Mouse (Mus musculus) heart, embryonic 12.5 days (tissue): ENCODE measurements around the gene Prm2. TPM values are rescaled to one million over a fixed set of nuclear protein-coding genes. Genes with fewer than 3 reads are reported as not detected.

ENCODE experiments used
- ATAC-seq: fragments of 200-750 bp; cut with Nextera tagmentation; 2 replicates; pipeline ENCODE4 v1.8.0; 2017; ENCODE audit warnings: moderate TSS enrichment, moderate library complexity; ENCODE audit not compliant: insufficient number of reproducible peaks, low FRiP score
- H3K27ac ChIP-seq: fragments of 300-500 bp; sonication (generic); 2 replicates; pipeline ENCODE4 v1.5.1; 2016; ENCODE audit warnings: mild to moderate bottlenecking, moderate library complexity; ENCODE audit not compliant: poor library complexity, severe bottlenecking
- H3K27me3 ChIP-seq: fragments of 300-500 bp; sonication (generic); replicated peaks from 2 replicates; pipeline ENCODE4 v1.6.1; 2016; ENCODE audit warnings: mild to moderate bottlenecking, moderate library complexity
- H3K36me3 ChIP-seq: fragments of 300-500 bp; sonication (generic); 2 replicates; pipeline ENCODE4 v1.6.1; 2016; ENCODE audit warnings: mild to moderate bottlenecking, moderate library complexity
- H3K4me1 ChIP-seq: fragments of 300-500 bp; sonication (generic); replicated peaks from 2 replicates; pipeline ENCODE4 v1.6.1; 2016; ENCODE audit warnings: mild to moderate bottlenecking
- H3K4me2 ChIP-seq: fragments of 300-500 bp; sonication (generic); 2 replicates; pipeline ENCODE4 v1.6.1; 2016; ENCODE audit warnings: mild to moderate bottlenecking, moderate library complexity
- H3K4me3 ChIP-seq: fragments of 300-500 bp; sonication (generic); 2 replicates; pipeline ENCODE4 v1.5.1; 2016; ENCODE audit warnings: mild to moderate bottlenecking
- H3K9ac ChIP-seq: fragments of 300-500 bp; sonication (generic); 2 replicates; pipeline ENCODE4 v1.6.1; 2016; ENCODE audit warnings: mild to moderate bottlenecking, moderate library complexity
- H3K9me3 ChIP-seq: fragments of 300-500 bp; sonication (generic); replicated peaks from 2 replicates; pipeline ENCODE4 v1.6.1; 2016; ENCODE audit warnings: mild to moderate bottlenecking, moderate library complexity
- WGBS: fragments of 180-500 bp; shearing (Covaris S2); methylation state at CpG from one replicate; pipeline ENCODE4 v1.1.7; 2016; 5-methylcytosine and 5-hydroxymethylcytosine counted together
- polyA plus RNA-seq: library from polyadenylated mRNA; unstranded; fragments of >200 nt; fragmentation: Nextera tagmentation; extraction: Ambion mirVana; gene quantifications from 2 replicates; pipeline ENCODE4 v1.2.1, GENCODE M21; 2016

The Prm2 gene
- polyA plus RNA-seq, 1 experiment from 2014 or later: not detected

- H3K36me3 ChIP-seq: no peaks in the 10 kb centered on the region
- no peaks in the 10 kb centered on the region for H3K27me3 ChIP-seq
- peaks cover 37% of the 10 kb centered on the region for H3K4me1 ChIP-seq
- no peak overlapping the region for H3K27ac ChIP-seq
- peak overlapping the region; percentile 90 for H3K4me3 ChIP-seq
- H3K9ac ChIP-seq: peak overlapping the region; percentile 91; the same call in 1 of the 2 replicates
- no peaks in the 10 kb centered on the region for H3K9me3 ChIP-seq
- no peak for ATAC-seq
- WGBS: 6% methylated on average over 12 of the region's 12 CpGs
- peak overlapping the region; percentile 89 for H3K4me2 ChIP-seq
Observed at GRCm38 (mm10) chr16:10834542-10834910, 38.6 kb upstream of the Prm2 start.

DNA sequence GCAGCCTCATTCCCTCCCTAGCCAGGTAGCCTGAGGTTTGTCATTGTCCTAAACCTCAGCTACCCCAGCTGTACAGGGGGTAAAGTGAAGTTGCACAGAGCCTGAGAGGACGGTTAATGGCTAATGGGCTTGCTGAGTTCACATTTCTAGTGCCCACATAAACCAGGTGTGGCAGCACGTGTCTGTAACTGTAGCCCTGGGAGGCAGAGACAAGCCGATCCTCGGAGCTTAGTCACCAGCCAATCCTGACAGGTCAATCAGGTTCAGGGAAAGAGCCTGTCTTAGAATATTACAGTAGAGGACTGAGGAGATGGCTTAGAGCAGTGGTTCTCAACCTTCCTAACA is 32.5 kb upstream of the Prm2 start:
- H3K9ac ChIP-seq: no peak overlapping the region
- no peak overlapping the region for H3K4me3 ChIP-seq
- no peaks in the 10 kb centered on the region for H3K27me3 ChIP-seq
- H3K4me2 ChIP-seq: no peak overlapping the region
- 70% methylated on average over 4 of the region's 4 CpGs for WGBS
- no peaks in the 10 kb centered on the region for H3K36me3 ChIP-seq
- H3K9me3 ChIP-seq: peaks cover under 1% of the 10 kb centered on the region; the same call in 1 of the 2 replicates
- no peak for ATAC-seq
- H3K4me1 ChIP-seq: no peaks in the 10 kb centered on the region; the same call in 1 of the 2 replicates
- H3K27ac ChIP-seq: no peak overlapping the region

DNA sequence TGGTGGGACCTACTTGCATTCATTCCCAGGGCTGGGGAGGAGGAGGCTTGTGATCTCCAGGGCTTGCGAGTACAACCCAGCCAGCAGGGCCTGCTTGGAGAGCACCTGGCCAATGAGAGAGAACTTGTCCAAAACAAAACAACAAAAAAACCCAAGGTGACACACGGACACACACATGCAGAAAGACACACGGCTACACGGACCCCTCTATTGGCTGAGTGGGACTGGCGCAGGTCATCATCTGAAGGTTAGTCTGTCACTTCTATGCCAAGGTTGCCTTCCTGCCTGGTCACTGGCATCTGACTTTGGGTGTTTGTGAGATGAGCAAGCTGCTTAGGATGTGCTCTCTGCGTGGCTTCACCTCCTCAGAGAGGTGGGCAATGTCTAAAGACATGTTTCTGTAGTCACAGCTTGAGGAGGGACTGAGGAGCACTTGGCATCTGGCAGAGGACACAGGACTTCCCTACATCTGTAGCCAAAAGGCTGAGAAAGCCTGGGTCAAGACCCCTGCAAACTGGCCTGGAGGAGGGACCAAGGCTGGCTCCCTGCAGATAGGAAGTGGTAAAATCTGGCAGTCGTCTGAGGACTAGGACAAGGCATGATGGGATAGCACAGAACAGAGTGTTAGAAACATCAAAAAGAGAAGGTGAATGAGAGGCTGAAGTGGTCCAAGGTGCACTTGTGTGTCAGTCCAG is 32.0 kb upstream of the Prm2 start:
- ATAC-seq: no peak
- WGBS: 72% methylated on average over 7 of the region's 7 CpGs
- no peak overlapping the region for H3K9ac ChIP-seq
- no peaks in the 10 kb centered on the region for H3K36me3 ChIP-seq
- H3K4me2 ChIP-seq: no peak overlapping the region
- no peak overlapping the region for H3K4me3 ChIP-seq
- H3K27ac ChIP-seq: no peak overlapping the region
- H3K9me3 ChIP-seq: peaks cover 3% of the 10 kb centered on the region
- H3K4me1 ChIP-seq: no peaks in the 10 kb centered on the region; the same call in 1 of the 2 replicates
- H3K27me3 ChIP-seq: no peaks in the 10 kb centered on the region

DNA sequence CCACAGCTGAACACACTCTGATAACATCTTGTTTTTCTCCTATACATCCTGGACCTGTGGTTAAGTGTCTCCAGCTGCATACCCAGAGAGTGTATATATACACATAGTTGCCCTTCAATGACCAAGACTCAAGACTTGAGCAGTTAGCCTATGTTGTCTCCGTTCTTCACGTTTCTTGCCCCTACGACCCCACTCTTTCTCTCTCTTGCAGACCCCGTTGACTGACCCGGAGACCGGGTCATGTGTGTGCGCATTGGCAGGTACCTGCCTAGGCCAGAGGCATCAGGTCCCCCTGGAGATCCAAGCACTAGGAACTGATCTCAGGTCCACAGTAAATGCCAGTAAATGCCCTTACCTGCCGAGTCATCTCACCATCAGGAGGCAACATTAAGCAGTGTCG is 31.3 kb upstream of the Prm2 start:
- ATAC-seq: no peak
- H3K9me3 ChIP-seq: peaks cover 3% of the 10 kb centered on the region
- H3K27ac ChIP-seq: no peak overlapping the region
- H3K36me3 ChIP-seq: no peaks in the 10 kb centered on the region
- no peaks in the 10 kb centered on the region for H3K27me3 ChIP-seq
- H3K4me3 ChIP-seq: no peak overlapping the region
- no peaks in the 10 kb centered on the region; the same call in 1 of the 2 replicates for H3K4me1 ChIP-seq
- no peak overlapping the region for H3K9ac ChIP-seq
- 89% methylated on average over 9 of the region's 9 CpGs for WGBS
- no peak overlapping the region for H3K4me2 ChIP-seq

DNA sequence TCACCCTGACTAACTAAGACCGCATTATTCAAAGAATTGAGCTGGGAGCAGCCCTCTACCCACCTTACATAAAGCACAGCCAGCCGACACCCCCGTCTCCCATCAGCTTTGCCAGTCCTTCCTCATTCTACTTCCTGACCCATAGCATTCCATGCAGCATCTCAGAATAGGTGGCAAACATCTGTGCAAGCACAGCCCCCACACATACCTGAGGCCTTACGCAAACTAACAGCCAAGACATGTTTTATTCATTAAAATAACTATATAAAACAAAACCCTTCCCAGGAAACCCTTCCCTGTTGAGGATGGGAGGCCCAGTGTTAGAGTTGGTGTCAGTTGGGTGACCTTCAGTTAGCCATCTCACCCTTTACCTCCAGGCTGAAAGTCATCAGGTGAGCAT is 29.9 kb upstream of the Prm2 start:
- H3K9ac ChIP-seq: no peak overlapping the region
- H3K36me3 ChIP-seq: no peaks in the 10 kb centered on the region
- ATAC-seq: no peak
- no peak overlapping the region for H3K27ac ChIP-seq
- no peaks in the 10 kb centered on the region for H3K27me3 ChIP-seq
- H3K9me3 ChIP-seq: peaks cover 3% of the 10 kb centered on the region
- no peak overlapping the region for H3K4me3 ChIP-seq
- no peak overlapping the region for H3K4me2 ChIP-seq
- no peaks in the 10 kb centered on the region; the same call in 1 of the 2 replicates for H3K4me1 ChIP-seq
- 75% methylated on average over 4 of the region's 4 CpGs for WGBS

GRCm38 (mm10) chr16:10824536-10824935 is 28.6 kb upstream of the Prm2 start:
- 69% methylated on average over 1 of the region's 1 CpGs for WGBS
- H3K4me2 ChIP-seq: no peak overlapping the region
- H3K27ac ChIP-seq: no peak overlapping the region
- H3K4me3 ChIP-seq: no peak overlapping the region
- H3K27me3 ChIP-seq: no peaks in the 10 kb centered on the region
- peaks cover 3% of the 10 kb centered on the region for H3K9me3 ChIP-seq
- no peak overlapping the region for H3K9ac ChIP-seq
- H3K36me3 ChIP-seq: no peaks in the 10 kb centered on the region
- ATAC-seq: no peak
- H3K4me1 ChIP-seq: peaks cover 13% of the 10 kb centered on the region

- Histone ChIP-seq H3K9me3 (peaks cover 3% of the 10 kb centered on the region), H3K4me3 (no peak overlapping the region), H3K4me2 (no peak overlapping the region), H3K9ac (no peak overlapping the region), H3K36me3 (no peaks in the 10 kb centered on the region), H3K27ac (no peak overlapping the region), H3K27me3 (no peaks in the 10 kb centered on the region), H3K4me1 (peaks cover 23% of the 10 kb centered on the region)
- no peak for ATAC-seq
- 49% methylated on average over 4 of the region's 4 CpGs for WGBS
Observed at GRCm38 (mm10) chr16:10821387-10821786, 25.5 kb upstream of the Prm2 start.

DNA sequence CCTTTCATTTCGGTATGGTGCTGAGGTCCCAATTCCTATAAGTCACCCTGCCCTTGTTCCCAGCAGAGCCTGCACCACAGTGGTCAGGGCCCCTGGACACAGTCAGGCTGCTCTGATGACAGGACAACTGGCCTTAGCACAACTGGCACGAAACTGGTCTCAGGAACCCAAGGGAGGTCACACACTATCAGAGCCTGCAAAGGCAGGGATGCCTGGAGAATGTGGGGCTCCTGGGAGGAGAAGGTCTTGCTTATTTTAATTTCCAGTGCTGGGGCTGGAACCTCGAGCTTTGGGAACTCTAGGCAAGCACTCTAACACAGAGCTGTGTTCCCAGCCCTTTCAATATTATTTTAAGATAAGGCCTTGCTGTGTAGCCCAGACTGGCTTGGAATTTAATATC is 24.0 kb upstream of the Prm2 start:
- no peak for ATAC-seq
- Histone ChIP-seq H3K27ac (no peak overlapping the region), H3K36me3 (no peaks in the 10 kb centered on the region), H3K9me3 (peaks cover 3% of the 10 kb centered on the region), H3K4me1 (peaks cover 26% of the 10 kb centered on the region), H3K9ac (no peak overlapping the region), H3K4me3 (no peak overlapping the region), H3K4me2 (no peak overlapping the region), H3K27me3 (no peaks in the 10 kb centered on the region)
- WGBS: 35% methylated on average over 3 of the region's 3 CpGs

DNA sequence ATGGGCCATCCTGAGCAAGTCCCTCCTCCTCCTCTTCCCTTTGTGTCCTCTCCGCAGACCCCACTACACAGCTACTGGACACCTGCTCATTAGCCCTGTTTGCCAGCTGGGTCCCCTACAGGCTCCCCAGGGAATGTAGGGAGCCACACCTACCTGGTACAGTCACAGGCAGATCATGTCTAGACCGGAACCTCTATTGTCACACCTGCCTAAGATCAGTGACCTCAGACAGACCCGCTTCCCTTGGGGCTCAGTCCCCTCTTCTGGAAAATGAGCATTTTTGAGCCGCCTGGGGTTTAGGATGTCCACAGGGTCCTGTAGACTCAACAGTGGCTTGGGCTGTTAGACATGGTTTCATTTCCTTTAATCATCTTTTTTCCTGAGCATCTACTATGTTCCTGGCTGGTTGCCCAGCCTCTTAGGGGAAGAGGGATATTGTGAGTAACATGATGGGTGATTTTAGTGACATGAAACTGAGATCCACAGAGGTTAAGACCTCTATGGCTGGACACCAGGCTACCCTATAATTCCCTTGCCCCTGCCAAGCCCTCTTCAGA is 22.7 kb upstream of the Prm2 start:
- Histone ChIP-seq H3K4me2 (no peak overlapping the region), H3K9me3 (peaks cover 3% of the 10 kb centered on the region), H3K4me1 (peaks cover 33% of the 10 kb centered on the region), H3K36me3 (no peaks in the 10 kb centered on the region), H3K9ac (no peak overlapping the region), H3K4me3 (no peak overlapping the region), H3K27me3 (no peaks in the 10 kb centered on the region), H3K27ac (no peak overlapping the region)
- ATAC-seq: no peak
- 83% methylated on average over 4 of the region's 4 CpGs for WGBS

GRCm38 (mm10) chr16:10814864-10815263 is 18.9 kb upstream of the Prm2 start:
- no peak overlapping the region for H3K9ac ChIP-seq
- no peaks in the 10 kb centered on the region for H3K27me3 ChIP-seq
- no peaks in the 10 kb centered on the region for H3K36me3 ChIP-seq
- peaks cover 35% of the 10 kb centered on the region for H3K4me1 ChIP-seq
- ATAC-seq: no peak
- H3K4me3 ChIP-seq: no peak overlapping the region
- no peak overlapping the region for H3K4me2 ChIP-seq
- WGBS: 37% methylated on average over 4 of the region's 4 CpGs
- no peaks in the 10 kb centered on the region for H3K9me3 ChIP-seq
- no peak overlapping the region for H3K27ac ChIP-seq

GRCm38 (mm10) chr16:10813726-10814125 is 17.8 kb upstream of the Prm2 start:
- Histone ChIP-seq H3K36me3 (no peaks in the 10 kb centered on the region), H3K9me3 (no peaks in the 10 kb centered on the region), H3K4me2 (no peak overlapping the region), H3K27me3 (no peaks in the 10 kb centered on the region), H3K9ac (no peak overlapping the region), H3K27ac (no peak overlapping the region), H3K4me3 (no peak overlapping the region), H3K4me1 (peaks cover 30% of the 10 kb centered on the region)
- ATAC-seq: no peak
- WGBS: 78% methylated on average over 4 of the region's 4 CpGs

DNA sequence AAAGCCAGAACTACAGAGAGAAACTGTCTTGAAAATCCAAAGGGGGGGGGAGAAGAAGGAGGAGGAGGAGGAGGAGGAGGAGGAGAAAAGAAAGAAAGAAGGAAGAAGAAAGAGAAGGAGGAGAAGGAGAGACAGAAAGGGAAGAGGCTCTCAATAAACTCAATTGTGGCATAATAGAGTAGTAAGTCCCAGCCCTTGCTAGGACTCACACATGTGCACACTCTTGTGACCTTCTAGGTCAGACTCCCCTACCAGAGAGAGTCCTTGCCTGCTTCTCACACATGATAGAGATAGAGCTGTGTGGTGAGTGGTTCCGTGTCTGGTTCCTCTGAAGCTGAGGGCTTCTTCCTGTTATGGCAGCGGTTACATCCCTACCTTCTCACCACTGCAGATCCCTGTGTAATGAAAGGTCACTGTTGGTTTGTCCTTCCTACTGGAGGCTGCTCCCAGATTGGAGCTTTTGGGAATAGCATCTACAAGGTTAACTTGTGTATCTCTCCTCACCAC is 17.0 kb upstream of the Prm2 start, which contains the start of gene Gm11172:
Gm11172 (plus strand) TSS at position 51 of the 507 bp plus-strand sequence.
- Histone ChIP-seq H3K4me2 (no peak within 1 kb of the TSS), H3K27me3 (no peaks in the 10 kb centered on the region), H3K4me1 (peaks cover 27% of the 10 kb centered on the region), H3K36me3 (no peaks in the 10 kb centered on the region), H3K27ac (no peak within 1 kb of the TSS), H3K9me3 (no peaks in the 10 kb centered on the region), H3K9ac (no peak within 1 kb of the TSS), H3K4me3 (no peak within 1 kb of the TSS)
- ATAC-seq: no peak
- 62% methylated on average over 2 of the region's 2 CpGs for WGBS
